Mouse (Mus musculus): ENCODE results near the gene Mafk. TPM values are rescaled to one million over a fixed set of nuclear protein-coding genes. Genes with fewer than 3 reads are reported as not detected.
A peak's percentile ranks its signal among the peaks of the same experiment; 100 is the strongest.

Mafk gene
- polyA plus RNA-seq, 1 experiment from 2014 or later = 19.4 TPM

DNA sequence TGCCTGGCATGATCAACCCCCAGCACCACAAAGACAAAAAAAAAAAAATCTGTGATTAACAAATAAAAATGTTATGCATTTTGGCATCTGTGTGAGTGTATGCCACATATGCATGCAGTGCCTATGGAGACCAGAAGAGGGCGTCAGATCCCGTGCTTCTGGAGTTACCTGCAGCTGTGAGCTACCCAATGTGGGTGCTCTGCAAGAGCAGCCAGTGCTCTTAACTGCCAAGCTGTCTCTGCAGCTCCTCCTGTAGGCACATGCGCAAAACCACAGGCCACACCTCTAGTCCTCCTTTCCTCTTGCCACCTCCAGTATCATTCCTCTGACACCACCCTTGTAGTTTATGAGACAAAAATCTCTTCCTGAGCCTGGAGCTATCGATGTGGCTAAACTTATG is 18.1 kb downstream of the Mafk start:
- peak; percentile 59 for TF ChIP-seq CTCF (IDR thresholded peaks at IDR 0.05; ENCODE audit: low read depth)
- TF ChIP-seq EP300 (optimal IDR thresholded peaks at IDR 0.05) = no peak
- H3K4me3 ChIP-seq (ENCODE audit: low read depth, low read length) = no peak overlapping the region
- no peak overlapping the region for H3K4me2 ChIP-seq (replicated peaks; ENCODE audit: low read depth)
- H3K36me3 ChIP-seq (ENCODE audit: control insufficient read depth, insufficient read depth, low read length) = no peaks in the 10 kb centered on the region
- ATAC-seq (ENCODE audit: low FRiP score, low TSS enrichment) = no peak
- 58% methylated on average over 4 of the region's 4 CpGs for WGBS
- H3K9ac ChIP-seq (ENCODE audit: low read length) = no peak overlapping the region
- H3K27ac ChIP-seq (replicated peaks) = no peak overlapping the region
- no peaks in the 10 kb centered on the region for H3K4me1 ChIP-seq (replicated peaks; ENCODE audit: control insufficient read depth, insufficient read depth)
- H3K9me3 ChIP-seq (ENCODE audit: control insufficient read depth, low read length) = no peaks in the 10 kb centered on the region
- no peaks in the 10 kb centered on the region for H3K27me3 ChIP-seq (ENCODE audit: control insufficient read depth, insufficient read depth, low read length)
- peak; percentile 58 for DNase-seq (ENCODE audit: low spot score)

DNA sequence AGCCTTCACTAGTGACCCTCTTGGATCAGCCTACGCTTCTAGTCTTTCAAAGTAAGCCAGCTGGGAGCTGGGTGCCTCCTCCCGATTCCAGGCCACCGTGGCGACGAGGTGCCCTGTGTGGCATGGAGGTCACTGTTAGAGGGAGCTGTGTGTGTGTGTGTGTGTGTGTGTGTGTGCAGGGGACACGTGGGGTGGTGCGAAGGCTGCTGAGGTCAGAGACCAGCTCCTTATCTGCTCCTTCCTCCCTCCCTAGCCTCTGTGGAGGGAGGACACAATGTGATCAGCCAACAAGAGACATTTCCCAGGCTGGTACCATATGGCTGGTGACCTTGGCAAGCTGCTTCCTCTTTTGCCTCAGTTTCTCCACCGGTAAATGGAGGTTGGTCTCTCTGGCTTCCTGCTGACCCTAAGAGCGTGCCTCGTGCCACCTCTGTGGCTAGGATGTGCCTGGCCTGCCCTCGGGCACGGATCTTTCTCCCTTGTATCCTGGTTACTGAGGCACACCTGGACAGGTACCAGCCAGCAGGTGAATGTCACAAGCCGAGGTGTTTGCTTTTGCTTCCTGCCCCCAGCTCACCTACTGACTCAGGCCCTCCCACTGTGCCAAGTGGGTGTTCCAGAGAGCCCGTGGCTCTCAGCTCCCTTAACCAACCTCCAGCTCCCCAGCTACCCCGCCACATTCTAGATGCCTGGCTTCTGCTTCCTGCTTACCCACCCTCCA is 20.5 kb downstream of the Mafk start:
- TF ChIP-seq CTCF (IDR thresholded peaks at IDR 0.05; ENCODE audit: low read depth) (no peak), EP300 (optimal IDR thresholded peaks at IDR 0.05) (no peak)
- DNase-seq (ENCODE audit: low spot score) = peak; percentile 76
- Histone ChIP-seq H3K36me3 (ENCODE audit: control insufficient read depth, insufficient read depth, low read length) (no peaks in the 10 kb centered on the region), H3K4me1 (replicated peaks; ENCODE audit: control insufficient read depth, insufficient read depth) (no peaks in the 10 kb centered on the region), H3K9ac (ENCODE audit: low read length) (no peak overlapping the region), H3K4me3 (ENCODE audit: low read depth, low read length) (0 out of 2 replicates have a peak overlapping the region, but pooled peaks have one; percentile 4), H3K4me2 (replicated peaks; ENCODE audit: low read depth) (peak overlapping the region; percentile 47), H3K27ac (replicated peaks) (peak overlapping the region; percentile 79), H3K9me3 (ENCODE audit: control insufficient read depth, low read length) (no peaks in the 10 kb centered on the region), H3K27me3 (ENCODE audit: control insufficient read depth, insufficient read depth, low read length) (no peaks in the 10 kb centered on the region)
- WGBS = 69% methylated on average over 15 of the region's 15 CpGs
- peak; percentile 53 for ATAC-seq (ENCODE audit: low FRiP score, low TSS enrichment)

DNA sequence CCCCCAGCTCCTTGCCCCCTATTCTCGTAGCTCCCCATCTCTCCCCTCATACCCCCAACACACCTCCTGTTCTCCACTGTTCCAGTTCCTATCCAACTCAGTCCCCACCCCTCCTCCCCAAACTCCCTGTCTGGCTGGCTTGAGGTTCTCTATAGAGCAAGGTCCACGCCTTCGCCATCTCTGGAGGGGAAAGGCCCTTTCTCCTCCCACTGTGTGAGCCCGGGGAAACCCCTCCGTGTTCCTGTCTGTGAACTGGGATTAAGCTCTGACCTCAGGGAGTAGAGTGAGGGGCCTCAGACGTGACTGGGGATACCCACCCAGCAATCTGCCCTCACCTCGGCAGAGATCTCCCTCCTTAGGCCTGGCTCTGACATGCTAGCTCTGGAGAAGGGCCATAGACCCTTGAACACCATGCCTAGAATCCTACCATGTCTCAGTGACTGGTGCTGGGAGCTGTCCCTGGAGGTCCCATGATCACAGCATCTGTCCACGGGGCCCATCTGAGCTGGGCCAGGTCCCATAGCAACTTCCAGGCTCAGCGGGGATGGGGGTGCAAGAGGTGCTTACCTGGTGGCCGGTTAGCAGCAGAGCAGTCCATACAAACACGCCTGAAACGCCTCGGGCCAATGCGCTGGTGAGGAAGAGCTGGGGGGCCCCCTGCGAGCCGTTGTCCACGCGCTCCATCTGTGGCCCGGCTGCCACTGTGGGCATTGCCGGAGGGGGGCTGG is 21.2 kb downstream of the Mafk start:
- Histone ChIP-seq H3K4me2 (replicated peaks; ENCODE audit: low read depth) (peak overlapping the region; percentile 47), H3K4me1 (replicated peaks; ENCODE audit: control insufficient read depth, insufficient read depth) (no peaks in the 10 kb centered on the region), H3K36me3 (ENCODE audit: control insufficient read depth, insufficient read depth, low read length) (no peaks in the 10 kb centered on the region), H3K9ac (ENCODE audit: low read length) (peak overlapping the region; percentile 38; the same call in 1 of the 2 replicates), H3K9me3 (ENCODE audit: control insufficient read depth, low read length) (no peaks in the 10 kb centered on the region), H3K4me3 (ENCODE audit: low read depth, low read length) (peak overlapping the region; percentile 32), H3K27ac (replicated peaks) (peak overlapping the region; percentile 79), H3K27me3 (ENCODE audit: control insufficient read depth, insufficient read depth, low read length) (no peaks in the 10 kb centered on the region)
- DNase-seq (ENCODE audit: low spot score) (peak; percentile 54), ATAC-seq (ENCODE audit: low FRiP score, low TSS enrichment) (no peak)
- TF ChIP-seq CTCF (IDR thresholded peaks at IDR 0.05; ENCODE audit: low read depth) = no peak
- TF ChIP-seq EP300 (optimal IDR thresholded peaks at IDR 0.05) = no peak
- WGBS = 48% methylated on average over 20 of the region's 20 CpGs

DNA sequence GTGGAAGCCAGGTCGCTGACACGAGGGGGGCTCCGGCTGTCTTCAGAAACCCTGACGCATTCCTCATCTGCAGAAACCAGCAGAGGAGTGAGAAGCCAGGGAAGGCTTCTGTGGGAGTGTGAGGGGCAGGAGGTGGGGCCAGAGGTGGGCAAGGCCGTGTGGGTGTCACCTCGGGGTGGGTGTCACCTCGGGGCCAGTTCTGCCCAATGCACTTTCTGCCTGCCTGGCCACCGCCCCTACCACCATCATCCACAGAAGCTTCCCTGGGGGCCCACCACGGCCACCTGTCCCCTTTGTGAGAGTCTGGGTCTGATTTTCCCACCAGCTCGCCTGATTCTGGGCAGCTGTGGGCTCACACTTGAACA is 21.8 kb downstream of the Mafk start:
- ATAC-seq (ENCODE audit: low FRiP score, low TSS enrichment) = peak; percentile 28; the same call in 1 of the 2 replicates
- Histone ChIP-seq H3K9ac (ENCODE audit: low read length) (peak overlapping the region; percentile 66), H3K9me3 (ENCODE audit: control insufficient read depth, low read length) (no peaks in the 10 kb centered on the region), H3K4me1 (replicated peaks; ENCODE audit: control insufficient read depth, insufficient read depth) (no peaks in the 10 kb centered on the region), H3K4me3 (ENCODE audit: low read depth, low read length) (peak overlapping the region; percentile 32), H3K36me3 (ENCODE audit: control insufficient read depth, insufficient read depth, low read length) (no peaks in the 10 kb centered on the region), H3K27ac (replicated peaks) (peak overlapping the region; percentile 79), H3K27me3 (ENCODE audit: control insufficient read depth, insufficient read depth, low read length) (no peaks in the 10 kb centered on the region), H3K4me2 (replicated peaks; ENCODE audit: low read depth) (peak overlapping the region; percentile 47)
- TF ChIP-seq CTCF (IDR thresholded peaks at IDR 0.05; ENCODE audit: low read depth) = no peak
- no peak for TF ChIP-seq EP300 (optimal IDR thresholded peaks at IDR 0.05)
- 22% methylated on average over 10 of the region's 10 CpGs for WGBS
- DNase-seq (ENCODE audit: low spot score) = peak; percentile 74

DNA sequence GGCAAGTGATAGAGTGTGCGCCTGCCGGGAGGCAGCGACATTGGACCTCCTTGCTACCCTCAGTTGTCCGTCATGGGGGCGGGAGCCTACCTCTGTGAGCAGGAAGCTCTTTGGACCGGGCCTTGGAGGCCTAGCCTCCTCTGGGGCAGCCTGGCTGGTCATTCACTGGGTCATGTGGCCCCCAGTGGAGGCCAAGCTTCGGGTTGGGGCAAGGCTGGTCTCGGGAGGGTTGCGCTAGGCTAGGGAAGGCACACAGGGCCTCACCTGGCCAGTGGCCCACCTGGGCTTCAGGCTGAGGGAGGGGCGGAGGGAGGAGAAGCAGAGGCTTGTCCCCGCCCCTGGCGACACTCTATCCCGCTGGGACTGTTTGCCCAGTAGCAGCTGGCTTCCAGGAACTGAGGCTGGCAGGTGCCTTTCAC is 22.7 kb downstream of the Mafk start:
- 8% methylated on average over 13 of the region's 13 CpGs for WGBS
- TF ChIP-seq EP300 (optimal IDR thresholded peaks at IDR 0.05) (no peak), CTCF (IDR thresholded peaks at IDR 0.05; ENCODE audit: low read depth) (no peak; the same call in 1 of the 2 replicates)
- ATAC-seq (ENCODE audit: low FRiP score, low TSS enrichment) (peak; percentile 83), DNase-seq (ENCODE audit: low spot score) (peak; percentile 95)
- Histone ChIP-seq H3K9me3 (ENCODE audit: control insufficient read depth, low read length) (no peaks in the 10 kb centered on the region), H3K4me3 (ENCODE audit: low read depth, low read length) (peak overlapping the region; percentile 32), H3K27me3 (ENCODE audit: control insufficient read depth, insufficient read depth, low read length) (no peaks in the 10 kb centered on the region), H3K4me2 (replicated peaks; ENCODE audit: low read depth) (peak overlapping the region; percentile 47), H3K9ac (ENCODE audit: low read length) (peak overlapping the region; percentile 66), H3K36me3 (ENCODE audit: control insufficient read depth, insufficient read depth, low read length) (no peaks in the 10 kb centered on the region), H3K4me1 (replicated peaks; ENCODE audit: control insufficient read depth, insufficient read depth) (no peaks in the 10 kb centered on the region), H3K27ac (replicated peaks) (peak overlapping the region; percentile 79)

DNA sequence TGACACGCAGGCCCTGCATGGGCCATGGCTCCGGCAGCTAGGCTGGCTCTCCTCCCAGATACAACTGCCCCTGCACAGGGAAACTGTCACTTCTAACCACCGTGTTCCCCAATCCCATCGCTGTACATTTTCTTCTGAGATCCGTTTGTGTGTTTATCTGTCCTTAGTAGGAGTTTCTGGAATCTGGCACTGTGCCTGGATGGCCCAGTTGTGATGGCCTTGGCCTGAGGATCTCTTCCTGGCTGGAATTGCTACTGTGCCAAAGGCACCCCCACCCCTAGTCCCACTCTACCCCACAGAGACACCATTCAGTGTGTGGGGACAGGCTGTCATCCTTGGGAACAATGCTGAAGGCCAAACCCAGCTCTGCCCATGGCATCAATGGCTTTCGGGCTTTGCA is 24.7 kb downstream of the Mafk start:
- Histone ChIP-seq H3K4me2 (replicated peaks; ENCODE audit: low read depth) (no peak overlapping the region), H3K4me3 (ENCODE audit: low read depth, low read length) (no peak overlapping the region), H3K4me1 (replicated peaks; ENCODE audit: control insufficient read depth, insufficient read depth) (no peaks in the 10 kb centered on the region), H3K9me3 (ENCODE audit: control insufficient read depth, low read length) (no peaks in the 10 kb centered on the region), H3K27ac (replicated peaks) (0 out of 2 replicates have a peak overlapping the region, but pooled peaks have one; percentile 30), H3K36me3 (ENCODE audit: control insufficient read depth, insufficient read depth, low read length) (no peaks in the 10 kb centered on the region), H3K27me3 (ENCODE audit: control insufficient read depth, insufficient read depth, low read length) (no peaks in the 10 kb centered on the region), H3K9ac (ENCODE audit: low read length) (no peak overlapping the region)
- DNase-seq (ENCODE audit: low spot score) = no peak
- no peak for ATAC-seq (ENCODE audit: low FRiP score, low TSS enrichment)
- WGBS = 45% methylated on average over 6 of the region's 6 CpGs
- TF ChIP-seq CTCF (IDR thresholded peaks at IDR 0.05; ENCODE audit: low read depth) (no peak), EP300 (optimal IDR thresholded peaks at IDR 0.05) (no peak)

All from stomach, postnatal 0 days (tissue).